ENCODE assay signal across 32 mouse cellular contexts in genomic region chr7:112589530-112589929, GRCm38 (mm10).
A peak's percentile ranks its signal among the peaks of the same experiment; 100 is the strongest.
DNase-seq lines count a peak whose midpoint lies in the region; ATAC-seq lines count a peak whose summit lies in the region.
"Had no signal": no experiment of that assay in that cellular context is flagged by ENCODE, and none has a peak within 500 bp of the region (broad histone marks: within the 10 kb centered on the region; RNA-seq: fewer than 3 reads in every experiment).

No protein-coding gene starts in this region.

- H3K36me3 ChIP-seq in hindbrain, embryonic 13.5 days = no peaks in the 10 kb centered on the region
- peaks cover 15% of the 10 kb centered on the region; the same call in 1 of the 2 replicates for H3K36me3 ChIP-seq in hindbrain, embryonic 10.5 days
- 0 out of 2 replicates have a peak, but pooled peaks cover 3% of the 10 kb centered on the region for H3K36me3 ChIP-seq in neural tube, embryonic 15.5 days
- H3K36me3 ChIP-seq: forebrain, embryonic 15.5 days; liver, embryonic 13.5 days had no signal

- 60% methylated on average over 6 of the region's 6 CpGs for WGBS in hindbrain, embryonic 13.5 days
- WGBS in hindbrain, embryonic 10.5 days = 75% methylated on average over 6 of the region's 6 CpGs
- 50% methylated on average over 6 of the region's 6 CpGs for WGBS in neural tube, embryonic 15.5 days

- H3K27me3 ChIP-seq in hindbrain, embryonic 13.5 days = no peaks in the 10 kb centered on the region
- no peaks in the 10 kb centered on the region for H3K27me3 ChIP-seq in hindbrain, embryonic 10.5 days (ENCODE audit: insufficient read depth, poor library complexity, severe bottlenecking)
- H3K27me3 ChIP-seq in neural tube, embryonic 15.5 days (replicated peaks) = no peaks in the 10 kb centered on the region
- H3K27me3 ChIP-seq: CH12.LX; embryonic facial prominence, embryonic 13.5 days; forebrain, embryonic 15.5 days; limb, embryonic 15.5 days; liver, embryonic 13.5 days; Patski had no signal

- no peak overlapping the region for H3K4me3 ChIP-seq in hindbrain, embryonic 13.5 days
- H3K4me3 ChIP-seq in hindbrain, embryonic 10.5 days = no peak overlapping the region
- no peak overlapping the region for H3K4me3 ChIP-seq in neural tube, embryonic 15.5 days (replicated peaks)
- H3K4me3 ChIP-seq: embryonic facial prominence, embryonic 13.5 days; erythroblast, embryonic 14.5 days; forebrain, embryonic 15.5 days; limb, embryonic 10.5 days; limb, embryonic 15.5 days; liver, embryonic 13.5 days had no signal

- 0 out of 2 replicates have a peak, but pooled peaks cover 3% of the 10 kb centered on the region for H3K9me3 ChIP-seq in hindbrain, embryonic 13.5 days
- H3K9me3 ChIP-seq in hindbrain, embryonic 10.5 days = peaks cover 4% of the 10 kb centered on the region; the same call in 1 of the 2 replicates
- H3K9me3 ChIP-seq in neural tube, embryonic 15.5 days (replicated peaks) = no peaks in the 10 kb centered on the region
- H3K9me3 ChIP-seq: forebrain, embryonic 15.5 days; limb, embryonic 10.5 days; limb, embryonic 15.5 days; liver, embryonic 13.5 days had no signal

- H3K4me1 ChIP-seq in hindbrain, embryonic 13.5 days (replicated peaks) = peaks cover 27% of the 10 kb centered on the region
- H3K4me1 ChIP-seq in hindbrain, embryonic 10.5 days (replicated peaks) = 0 out of 2 replicates have a peak, but pooled peaks cover 3% of the 10 kb centered on the region
- peaks cover 9% of the 10 kb centered on the region; the same call in 1 of the 2 replicates for H3K4me1 ChIP-seq in neural tube, embryonic 15.5 days
- H3K4me1 ChIP-seq: limb, embryonic 15.5 days; liver, embryonic 13.5 days had no signal

- no peak overlapping the region for H3K9ac ChIP-seq in hindbrain, embryonic 13.5 days
- no peak overlapping the region for H3K9ac ChIP-seq in neural tube, embryonic 15.5 days (replicated peaks)
- H3K9ac ChIP-seq: embryonic facial prominence, embryonic 13.5 days; forebrain, embryonic 15.5 days; limb, embryonic 15.5 days; liver, embryonic 13.5 days had no signal

- DNase-seq in hindbrain, embryonic 10.5 days (ENCODE audit: low spot score) = no peak
- DNase-seq in MN1 (ENCODE audit: low spot score) = peak; percentile 40
- peak; percentile 45 for DNase-seq in Muller cell, postnatal 12 days (ENCODE audit: inconsistent ontology term)
- DNase-seq in frontal cortex, adult 2 months (ENCODE audit: extremely low spot score in 1 of 2, low spot score in 1 of 2) = no peak
- DNase-seq in B cell, adult 2 months = no peak
- DNase-seq: adrenal gland, postnatal 10 days; cerebellum, adult 11-12 months; cerebellum, adult 9-11 months; embryo, embryonic 11 days; gastrocnemius, postnatal 10 days; heart, postnatal 14 days; kidney, adult 9 months; kidney, postnatal 10 days; layer of hippocampus, adult 9-11 months; liver, embryonic 13.5 days; lung, adult 18-20 months; right cerebral cortex, postnatal 4 days; thymus, adult 18-20 months; thymus, postnatal 25 days had no signal

- peak; percentile 41; the same call in 1 of the 2 replicates for ATAC-seq in hindbrain, embryonic 13.5 days (ENCODE audit: low FRiP score)
- ATAC-seq in neural tube, embryonic 15.5 days (ENCODE audit: low FRiP score) = peak; percentile 14; the same call in 1 of the 2 replicates
- ATAC-seq: forebrain, embryonic 15.5 days; intestine, postnatal 0 days; lung, postnatal 0 days; Patski had no signal

- H3K4me2 ChIP-seq in hindbrain, embryonic 13.5 days = no peak overlapping the region
- no peak overlapping the region for H3K4me2 ChIP-seq in neural tube, embryonic 15.5 days
- H3K4me2 ChIP-seq: embryonic facial prominence, embryonic 13.5 days; forebrain, embryonic 15.5 days; limb, embryonic 15.5 days; liver, embryonic 13.5 days had no signal

- H3K27ac ChIP-seq in hindbrain, embryonic 13.5 days = 0 out of 2 replicates have a peak overlapping the region, but pooled peaks have one; percentile 19
- H3K27ac ChIP-seq in hindbrain, embryonic 10.5 days = no peak overlapping the region
- peak overlapping the region; percentile 7; the same call in 1 of the 2 replicates for H3K27ac ChIP-seq in neural tube, embryonic 15.5 days (replicated peaks)
- H3K27ac ChIP-seq: embryonic facial prominence, embryonic 13.5 days; forebrain, embryonic 15.5 days; limb, embryonic 10.5 days; limb, embryonic 15.5 days; liver, embryonic 13.5 days; macrophage; stomach, postnatal 0 days had no signal

Comparison
In these comparisons a context has a peak if more than half of its experiments do, and no peak if none do; other contexts are left out.
1. DNase-seq: peak in MN1 (single experiment) and Muller cell, postnatal 12 days (single experiment); none in hindbrain, embryonic 10.5 days (single experiment), frontal cortex, adult 2 months (0 of 2) and B cell, adult 2 months (0 of 2).